Mouse (Mus musculus): ENCODE measurements around the gene Uhrf1. TPM values are rescaled to one million over a fixed set of nuclear protein-coding genes. Genes with fewer than 3 reads are reported as not detected.

Uhrf1 gene
- polyA plus RNA-seq, 1 experiment from 2014 or later, result 170 TPM

- Histone ChIP-seq H3K4me2 (replicated peaks; ENCODE audit: low read depth, low read length) (no peak overlapping the region), H3K4me1 (ENCODE audit: insufficient read depth, low read length) (peaks cover 35% of the 10 kb centered on the region), H3K36me3 (ENCODE audit: insufficient read depth, low read length) (no peaks in the 10 kb centered on the region), H3K27me3 (ENCODE audit: insufficient read depth, low read length) (no peaks in the 10 kb centered on the region), H3K9ac (replicated peaks; ENCODE audit: low read length) (no peak overlapping the region), H3K4me3 (ENCODE audit: low read length) (no peak overlapping the region), H3K9me3 (ENCODE audit: low read length) (no peaks in the 10 kb centered on the region), H3K27ac (ENCODE audit: low read length) (no peak overlapping the region)
- no peak for ATAC-seq (ENCODE audit: low FRiP score, low TSS enrichment)
- WGBS, result 90% methylated on average over 1 of the region's 1 CpGs
These were observed 9.8 kb upstream of the Uhrf1 start for GRCm38 (mm10) chr17:56293291-56293690.

DNA sequence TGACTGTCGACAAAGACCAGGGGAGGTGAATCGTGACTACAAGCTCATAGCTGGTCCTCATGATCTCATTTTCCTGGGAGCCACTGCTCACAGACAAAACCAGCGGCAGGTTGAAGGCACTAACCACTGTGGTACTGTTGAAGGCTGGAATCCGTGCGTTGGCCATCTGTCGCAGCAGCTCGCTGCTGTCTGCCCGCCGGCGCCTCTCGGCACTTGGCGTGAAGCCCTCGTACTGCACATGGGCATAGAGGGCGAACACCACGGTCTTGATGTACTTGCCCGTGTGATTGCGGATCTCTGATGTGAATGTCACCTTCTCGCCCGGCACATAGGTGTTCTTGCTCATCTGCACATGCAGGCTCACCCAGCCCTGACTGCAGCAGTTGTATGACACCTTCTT, 8.9 kb upstream of the Uhrf1 start:
- Histone ChIP-seq H3K4me1 (ENCODE audit: insufficient read depth, low read length) (peaks cover 25% of the 10 kb centered on the region), H3K9me3 (ENCODE audit: low read length) (no peaks in the 10 kb centered on the region), H3K27ac (ENCODE audit: low read length) (no peak overlapping the region), H3K9ac (replicated peaks; ENCODE audit: low read length) (0 out of 2 replicates have a peak overlapping the region, but pooled peaks have one; percentile 13), H3K4me2 (replicated peaks; ENCODE audit: low read depth, low read length) (no peak overlapping the region), H3K27me3 (ENCODE audit: insufficient read depth, low read length) (no peaks in the 10 kb centered on the region), H3K4me3 (ENCODE audit: low read length) (no peak overlapping the region), H3K36me3 (ENCODE audit: insufficient read depth, low read length) (no peaks in the 10 kb centered on the region)
- no peak for ATAC-seq (ENCODE audit: low FRiP score, low TSS enrichment)
- WGBS, result 92% methylated on average over 19 of the region's 19 CpGs

GRCm38 (mm10) chr17:56296201-56296600, 6.9 kb upstream of the Uhrf1 start:
- Histone ChIP-seq H3K4me1 (ENCODE audit: insufficient read depth, low read length) (peaks cover 15% of the 10 kb centered on the region), H3K36me3 (ENCODE audit: insufficient read depth, low read length) (no peaks in the 10 kb centered on the region)
- WGBS, result 63% methylated on average over 1 of the region's 1 CpGs

DNA sequence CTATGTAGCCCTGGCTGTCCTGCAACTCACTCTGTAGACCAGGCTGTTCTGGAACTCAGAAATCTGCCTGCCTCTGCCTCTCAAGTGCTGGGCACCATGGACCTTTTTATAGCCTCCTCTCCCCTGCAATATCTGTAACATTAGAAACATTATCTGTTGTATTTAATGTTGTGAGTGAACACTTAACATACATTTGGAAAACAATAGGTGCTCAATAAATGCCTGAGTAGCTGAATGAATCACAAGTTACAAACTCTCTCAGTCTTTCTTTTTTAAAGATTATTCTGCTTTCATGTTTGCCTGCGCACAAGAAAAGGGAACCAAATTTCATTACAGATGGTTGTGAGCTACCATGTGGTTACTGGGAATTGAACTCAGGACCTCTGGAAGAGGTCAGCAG, 4.9 kb upstream of the Uhrf1 start:
- Histone ChIP-seq H3K9me3 (ENCODE audit: low read length) (no peaks in the 10 kb centered on the region), H3K4me2 (replicated peaks; ENCODE audit: low read depth, low read length) (no peak overlapping the region), H3K4me3 (ENCODE audit: low read length) (no peak overlapping the region), H3K36me3 (ENCODE audit: insufficient read depth, low read length) (no peaks in the 10 kb centered on the region), H3K27me3 (ENCODE audit: insufficient read depth, low read length) (no peaks in the 10 kb centered on the region), H3K27ac (ENCODE audit: low read length) (no peak overlapping the region), H3K9ac (replicated peaks; ENCODE audit: low read length) (no peak overlapping the region), H3K4me1 (ENCODE audit: insufficient read depth, low read length) (peaks cover 7% of the 10 kb centered on the region)
- no peak for ATAC-seq (ENCODE audit: low FRiP score, low TSS enrichment)
- 100% methylated on average over 1 of the region's 1 CpGs for WGBS

More at GRCm38 (mm10) chr17:56296201-56296600, 6.9 kb upstream of the Uhrf1 start:
- no peaks in the 10 kb centered on the region for H3K27me3 ChIP-seq (ENCODE audit: insufficient read depth, low read length)
- H3K4me2 ChIP-seq (replicated peaks; ENCODE audit: low read depth, low read length), result no peak overlapping the region
- no peak overlapping the region for H3K27ac ChIP-seq (ENCODE audit: low read length)
- no peak for ATAC-seq (ENCODE audit: low FRiP score, low TSS enrichment)
- no peak overlapping the region for H3K4me3 ChIP-seq (ENCODE audit: low read length)
- no peaks in the 10 kb centered on the region for H3K9me3 ChIP-seq (ENCODE audit: low read length)
- H3K9ac ChIP-seq (replicated peaks; ENCODE audit: low read length), result no peak overlapping the region

GRCm38 (mm10) chr17:56300186-56300585, 2.9 kb upstream of the Uhrf1 start, which contains the start of gene Arrdc5:
Gene Arrdc5, minus strand, starts transcription at chr17:56300286.
- Histone ChIP-seq H3K36me3 (ENCODE audit: insufficient read depth, low read length) (no peaks in the 10 kb centered on the region), H3K4me3 (ENCODE audit: low read length) (no peak within 1 kb of the TSS), H3K9ac (replicated peaks; ENCODE audit: low read length) (no peak within 1 kb of the TSS), H3K27ac (ENCODE audit: low read length) (no peak within 1 kb of the TSS), H3K4me1 (ENCODE audit: insufficient read depth, low read length) (peaks cover 13% of the 10 kb centered on the region), H3K4me2 (replicated peaks; ENCODE audit: low read depth, low read length) (no peak within 1 kb of the TSS), H3K9me3 (ENCODE audit: low read length) (no peaks in the 10 kb centered on the region), H3K27me3 (ENCODE audit: insufficient read depth, low read length) (no peaks in the 10 kb centered on the region)
- 88% methylated on average over 9 of the region's 9 CpGs for WGBS
- ATAC-seq (ENCODE audit: low FRiP score, low TSS enrichment), result no peak

GRCm38 (mm10) chr17:56302363-56302996, 641 bp upstream of the Uhrf1 start:
- H3K9me3 ChIP-seq (ENCODE audit: low read length), result no peaks in the 10 kb centered on the region
- H3K4me1 ChIP-seq (ENCODE audit: insufficient read depth, low read length), result peaks cover 36% of the 10 kb centered on the region
- H3K27ac ChIP-seq (ENCODE audit: low read length), result peak overlapping the region; percentile 93
- H3K4me3 ChIP-seq (ENCODE audit: low read length), result peak overlapping the region; percentile 74; the same call in 1 of the 2 replicates
- peak overlapping the region; percentile 50 for H3K9ac ChIP-seq (replicated peaks; ENCODE audit: low read length)
- H3K4me2 ChIP-seq (replicated peaks; ENCODE audit: low read depth, low read length), result peak overlapping the region; percentile 98
- no peaks in the 10 kb centered on the region for H3K27me3 ChIP-seq (ENCODE audit: insufficient read depth, low read length)
- WGBS, result 17% methylated on average over 13 of the region's 13 CpGs
- ATAC-seq (ENCODE audit: low FRiP score, low TSS enrichment), result peak; percentile 59
- H3K36me3 ChIP-seq (ENCODE audit: insufficient read depth, low read length), result peaks cover 12% of the 10 kb centered on the region; the same call in 1 of the 2 replicates

GRCm38 (mm10) chr17:56303847-56304586, 896 bp downstream of the Uhrf1 start:
- under 1% methylated on average over 67 of the region's 68 CpGs for WGBS
- peak overlapping the region; percentile 93 for H3K27ac ChIP-seq (ENCODE audit: low read length)
- H3K27me3 ChIP-seq (ENCODE audit: insufficient read depth, low read length), result no peaks in the 10 kb centered on the region
- ATAC-seq (ENCODE audit: low FRiP score, low TSS enrichment), result peak; percentile 87
- H3K36me3 ChIP-seq (ENCODE audit: insufficient read depth, low read length), result peaks cover 27% of the 10 kb centered on the region
- peak overlapping the region; percentile 98 for H3K4me2 ChIP-seq (replicated peaks; ENCODE audit: low read depth, low read length)
- H3K4me3 ChIP-seq (ENCODE audit: low read length), result peak overlapping the region; percentile 74
- H3K9me3 ChIP-seq (ENCODE audit: low read length), result no peaks in the 10 kb centered on the region
- H3K9ac ChIP-seq (replicated peaks; ENCODE audit: low read length), result peak overlapping the region; percentile 79
- peaks cover 52% of the 10 kb centered on the region for H3K4me1 ChIP-seq (ENCODE audit: insufficient read depth, low read length)

DNA sequence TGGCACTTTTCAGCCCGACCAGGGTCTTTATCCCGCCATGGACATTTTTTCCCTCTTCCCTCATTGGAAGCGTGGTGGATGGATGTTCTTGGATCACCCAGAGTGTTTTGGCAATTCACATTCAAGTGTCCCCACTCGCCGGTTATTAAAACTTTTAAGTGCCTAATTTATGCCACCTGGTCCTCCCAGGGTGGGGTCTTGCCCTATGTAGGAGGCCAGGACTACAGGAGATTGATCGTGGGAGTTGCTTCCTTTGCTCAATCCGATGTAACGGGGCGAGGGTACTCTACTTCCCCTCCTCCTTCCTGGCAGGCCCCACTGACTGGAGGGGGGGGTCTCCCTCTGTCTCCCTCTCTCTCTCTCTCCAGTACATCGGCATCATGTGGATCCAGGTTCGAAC, 1.6 kb downstream of the Uhrf1 start:
- peak overlapping the region; percentile 74 for H3K4me3 ChIP-seq (ENCODE audit: low read length)
- WGBS, result 5% methylated on average over 11 of the region's 11 CpGs
- H3K4me1 ChIP-seq (ENCODE audit: insufficient read depth, low read length), result peaks cover 53% of the 10 kb centered on the region
- H3K27ac ChIP-seq (ENCODE audit: low read length), result peak overlapping the region; percentile 2; the same call in 1 of the 2 replicates
- peak overlapping the region; percentile 98 for H3K4me2 ChIP-seq (replicated peaks; ENCODE audit: low read depth, low read length)
- H3K9me3 ChIP-seq (ENCODE audit: low read length), result no peaks in the 10 kb centered on the region
- H3K27me3 ChIP-seq (ENCODE audit: insufficient read depth, low read length), result no peaks in the 10 kb centered on the region
- peaks cover 33% of the 10 kb centered on the region for H3K36me3 ChIP-seq (ENCODE audit: insufficient read depth, low read length)
- ATAC-seq (ENCODE audit: low FRiP score, low TSS enrichment), result no peak
- H3K9ac ChIP-seq (replicated peaks; ENCODE audit: low read length), result peak overlapping the region; percentile 78

- Histone ChIP-seq H3K9me3 (ENCODE audit: low read length) (no peaks in the 10 kb centered on the region), H3K4me3 (ENCODE audit: low read length) (peak overlapping the region; percentile 74), H3K36me3 (ENCODE audit: insufficient read depth, low read length) (peaks cover 37% of the 10 kb centered on the region), H3K9ac (replicated peaks; ENCODE audit: low read length) (peak overlapping the region; percentile 78), H3K4me2 (replicated peaks; ENCODE audit: low read depth, low read length) (peak overlapping the region; percentile 98), H3K27me3 (ENCODE audit: insufficient read depth, low read length) (no peaks in the 10 kb centered on the region), H3K4me1 (ENCODE audit: insufficient read depth, low read length) (peaks cover 53% of the 10 kb centered on the region), H3K27ac (ENCODE audit: low read length) (peak overlapping the region; percentile 2; the same call in 1 of the 2 replicates)
- no peak for ATAC-seq (ENCODE audit: low FRiP score, low TSS enrichment)
- 28% methylated on average over 9 of the region's 9 CpGs for WGBS
These were observed 2.0 kb downstream of the Uhrf1 start for GRCm38 (mm10) chr17:56305156-56305555.

- H3K4me3 ChIP-seq (ENCODE audit: low read length), result peak overlapping the region; percentile 74
- no peak for ATAC-seq (ENCODE audit: low FRiP score, low TSS enrichment)
- H3K9me3 ChIP-seq (ENCODE audit: low read length), result no peaks in the 10 kb centered on the region
- peak overlapping the region; percentile 98 for H3K4me2 ChIP-seq (replicated peaks; ENCODE audit: low read depth, low read length)
- no peaks in the 10 kb centered on the region for H3K27me3 ChIP-seq (ENCODE audit: insufficient read depth, low read length)
- H3K36me3 ChIP-seq (ENCODE audit: insufficient read depth, low read length), result peaks cover 44% of the 10 kb centered on the region
- peak overlapping the region; percentile 87; the same call in 1 of the 2 replicates for H3K27ac ChIP-seq (ENCODE audit: low read length)
- H3K9ac ChIP-seq (replicated peaks; ENCODE audit: low read length), result peak overlapping the region; percentile 78
- WGBS, result 45% methylated on average over 8 of the region's 8 CpGs
- peaks cover 53% of the 10 kb centered on the region for H3K4me1 ChIP-seq (ENCODE audit: insufficient read depth, low read length)
These were observed 2.7 kb downstream of the Uhrf1 start for GRCm38 (mm10) chr17:56305826-56306225.

Data from kidney, embryonic 16.5 days (tissue).